Mouse (Mus musculus) granulocyte monocyte progenitor cell, adult 5-6 weeks (primary cell): Measurements from ENCODE around the gene Gm15114. TPM values are rescaled to one million over a fixed set of nuclear protein-coding genes. Genes with fewer than 3 reads are reported as not detected.
"Not testable (repeated sequence)": the region's sequence is repeated elsewhere in the genome, so short reads cannot be mapped to it uniquely, and the experiment has no call there.

Experiments used
- ATAC-seq: replicated peaks from 2 replicates; pipeline ENCODE4 v1.8.0; 2016; ENCODE audit warnings: mild to moderate bottlenecking, moderate TSS enrichment, inconsistent platforms; ENCODE audit not compliant: poor library complexity, severe bottlenecking
- total RNA-seq, 2 experiments: library from RNA; stranded (forward) in 1 of 2; stranded (reverse) in 1 of 2; fragments of 200-712, 200-1000 nt in 1 of 2; fragments of >200 nt in 1 of 2; fragmentation: Nextera tagmentation in 1 of 2; gene quantifications; 2 replicates each; pipeline ENCODE4 v1.2.3; 2014 to 2017

Gene Gm15114
- total RNA-seq (2014; fragmentation: Nextera tagmentation): not detected in 2 replicates
- not detected in 2 replicates for total RNA-seq (2017)

- not testable (repeated sequence) for ATAC-seq
Observed at GRCm38 (mm10) chrX:148488649-148489048, at the start of gene Gm15114. Gene Gm15114 (plus strand): TSS chrX:148488949.

Other genes with a start within 250 kb of the Gm15114 start
- not detected in 2 replicates for gene Gm8334, start 126.2 kb downstream of the Gm15114 start, total RNA-seq (2014; fragmentation: Nextera tagmentation)
- gene Gm8334, start 126.2 kb downstream of the Gm15114 start, total RNA-seq (2017): not detected in 2 replicates
- not detected in 2 replicates for gene Gm15127, start 174.6 kb downstream of the Gm15114 start, total RNA-seq (2014; fragmentation: Nextera tagmentation)
- not detected in 2 replicates for gene Gm15127, start 174.6 kb downstream of the Gm15114 start, total RNA-seq (2017)